Mouse (Mus musculus) liver, adult 2 months (tissue): ENCODE results near the gene Plxna4.

Source experiments
- CTCF ChIP-seq: fragments of 200-500 bp; IDR thresholded peaks from 2 replicates; pipeline ENCODE4 v1.5.1; 2011; ENCODE audit warnings: low read depth, low read length, control low read depth
- POLR2A ChIP-seq: fragments of 200-500 bp; IDR thresholded peaks from 2 replicates; pipeline ENCODE4 v1.6.1; 2011; ENCODE audit warnings: low read length, control low read depth; ENCODE audit not compliant: insufficient read depth; ENCODE audit errors: extremely low read depth

- TF ChIP-seq CTCF (no peak), POLR2A (no peak)
These were observed 316.5 kb downstream of the Plxna4 start for GRCm38 (mm10) chr6:32271463-32271862.
